Mouse (Mus musculus): ENCODE measurements around the gene Rps6ka1. TPM values are rescaled to one million over a fixed set of nuclear protein-coding genes. Genes with fewer than 3 reads are reported as not detected.
"Not testable (repeated sequence)": the region's sequence is repeated elsewhere in the genome, so short reads cannot be mapped to it uniquely, and the experiment has no call there.

The Rps6ka1 gene
- polyA plus RNA-seq, 1 experiment from 2014 or later = 37.4 TPM

DNA sequence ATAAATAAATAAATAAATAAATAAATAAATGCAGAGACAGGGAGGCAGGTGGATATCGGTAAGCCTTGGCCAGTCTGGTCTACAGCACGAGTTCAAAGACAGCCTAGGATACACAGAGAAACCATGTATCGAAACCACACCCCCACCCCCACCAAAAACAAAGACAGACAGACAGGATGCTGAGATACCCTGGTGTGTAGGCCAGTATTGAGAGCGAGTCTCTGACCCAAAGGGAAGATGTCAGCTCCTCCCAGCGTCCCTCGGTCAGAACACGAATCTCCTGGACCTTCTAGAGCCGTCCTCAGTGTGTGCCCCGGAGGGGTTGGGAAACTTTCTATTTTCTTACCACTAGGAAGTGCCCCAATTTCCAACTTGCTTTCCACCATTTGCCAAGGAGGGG is 42.5 kb downstream of the Rps6ka1 start:
- 0 out of 2 replicates have a peak, but pooled peaks cover 6% of the 10 kb centered on the region for H3K36me3 ChIP-seq
- no peak overlapping the region for H3K4me2 ChIP-seq (replicated peaks)
- WGBS = 89% methylated on average over 9 of the region's 9 CpGs
- no peaks in the 10 kb centered on the region for H3K9me3 ChIP-seq (replicated peaks)
- no peak overlapping the region for H3K9ac ChIP-seq
- no peaks in the 10 kb centered on the region for H3K4me1 ChIP-seq
- H3K27ac ChIP-seq = no peak overlapping the region
- ATAC-seq (ENCODE audit: low FRiP score) = no peak
- H3K4me3 ChIP-seq = no peak overlapping the region
- H3K27me3 ChIP-seq = no peaks in the 10 kb centered on the region

GRCm38 (mm10) chr4:133844209-133844841 is 43.3 kb downstream of the Rps6ka1 start:
- no peaks in the 10 kb centered on the region for H3K27me3 ChIP-seq
- H3K36me3 ChIP-seq = 0 out of 2 replicates have a peak, but pooled peaks cover 6% of the 10 kb centered on the region
- no peaks in the 10 kb centered on the region for H3K9me3 ChIP-seq (replicated peaks)
- ATAC-seq (ENCODE audit: low FRiP score) = no peak
- H3K4me1 ChIP-seq = no peaks in the 10 kb centered on the region
- no peak overlapping the region for H3K4me2 ChIP-seq (replicated peaks)
- H3K4me3 ChIP-seq = no peak overlapping the region
- H3K9ac ChIP-seq = no peak overlapping the region
- no peak overlapping the region for H3K27ac ChIP-seq
- WGBS = 77% methylated on average over 14 of the region's 14 CpGs

DNA sequence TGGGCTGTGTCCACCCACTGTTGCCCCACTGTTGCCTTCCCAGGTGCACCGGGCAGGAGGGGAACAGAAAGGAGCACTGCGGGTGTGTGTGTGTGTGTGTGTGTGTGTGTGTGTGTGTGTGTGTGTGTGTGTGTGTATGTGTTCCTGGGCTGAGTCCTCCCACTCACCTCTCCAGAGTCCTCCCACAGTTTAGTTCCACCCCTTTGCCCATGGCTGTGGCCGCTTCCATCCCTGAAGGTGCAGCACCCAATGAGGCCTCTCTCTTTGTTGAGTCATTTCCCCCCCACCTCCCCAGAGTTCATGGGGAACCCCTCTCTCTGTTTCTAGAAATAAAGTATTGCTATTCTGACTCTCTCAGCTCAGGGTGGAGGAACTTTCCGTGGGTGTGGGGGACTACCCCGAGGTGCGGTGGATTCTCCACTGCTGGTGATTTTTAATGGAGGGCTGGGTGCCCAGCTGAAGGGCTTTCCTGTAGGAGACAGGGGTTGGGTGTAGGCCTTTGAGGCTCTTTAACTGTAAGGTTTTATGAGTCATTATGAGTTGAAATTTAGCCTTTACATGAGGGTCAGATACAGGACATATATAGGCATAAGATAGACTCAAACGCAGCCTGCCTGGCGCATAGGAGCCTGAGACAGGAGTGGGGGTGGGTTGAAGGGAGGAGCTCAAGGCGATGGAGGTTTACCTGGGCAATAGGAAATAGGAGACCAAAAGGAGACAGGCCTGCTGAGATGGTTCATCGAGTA is 44.4 kb downstream of the Rps6ka1 start:
- 88% methylated on average over 9 of the region's 10 CpGs for WGBS

GRCm38 (mm10) chr4:133841756-133842483 is 45.7 kb downstream of the Rps6ka1 start:
- H3K4me2 ChIP-seq (replicated peaks); H3K9ac ChIP-seq: not testable (repeated sequence)

More for the DNA sequence above, 44.4 kb downstream of the Rps6ka1 start:
- no peak for ATAC-seq (ENCODE audit: low FRiP score)
- Histone ChIP-seq H3K36me3 (0 out of 2 replicates have a peak, but pooled peaks cover 6% of the 10 kb centered on the region), H3K4me1 (no peaks in the 10 kb centered on the region), H3K9ac (no peak overlapping the region), H3K9me3 (replicated peaks) (no peaks in the 10 kb centered on the region), H3K27ac (no peak overlapping the region), H3K4me3 (no peak overlapping the region), H3K27me3 (no peaks in the 10 kb centered on the region), H3K4me2 (replicated peaks) (no peak overlapping the region)

GRCm38 (mm10) chr4:133841035-133841434 is 46.6 kb downstream of the Rps6ka1 start:
- H3K4me2 ChIP-seq (replicated peaks) = no peak overlapping the region
- H3K4me1 ChIP-seq = no peaks in the 10 kb centered on the region
- H3K4me3 ChIP-seq = no peak overlapping the region
- no peaks in the 10 kb centered on the region for H3K36me3 ChIP-seq
- H3K27me3 ChIP-seq = no peaks in the 10 kb centered on the region
- no peaks in the 10 kb centered on the region for H3K9me3 ChIP-seq (replicated peaks)
- WGBS = 40% methylated on average over 9 of the region's 9 CpGs
- no peak overlapping the region for H3K9ac ChIP-seq
- H3K27ac ChIP-seq = no peak overlapping the region
- ATAC-seq (ENCODE audit: low FRiP score) = no peak

More at GRCm38 (mm10) chr4:133841756-133842483, 45.7 kb downstream of the Rps6ka1 start:
- H3K36me3 ChIP-seq; H3K9me3 ChIP-seq (replicated peaks); H3K4me3 ChIP-seq; ATAC-seq (ENCODE audit: low FRiP score); H3K4me1 ChIP-seq; H3K27me3 ChIP-seq; H3K27ac ChIP-seq: not testable (repeated sequence)
- WGBS = 97% methylated on average over 6 of the region's 7 CpGs

DNA sequence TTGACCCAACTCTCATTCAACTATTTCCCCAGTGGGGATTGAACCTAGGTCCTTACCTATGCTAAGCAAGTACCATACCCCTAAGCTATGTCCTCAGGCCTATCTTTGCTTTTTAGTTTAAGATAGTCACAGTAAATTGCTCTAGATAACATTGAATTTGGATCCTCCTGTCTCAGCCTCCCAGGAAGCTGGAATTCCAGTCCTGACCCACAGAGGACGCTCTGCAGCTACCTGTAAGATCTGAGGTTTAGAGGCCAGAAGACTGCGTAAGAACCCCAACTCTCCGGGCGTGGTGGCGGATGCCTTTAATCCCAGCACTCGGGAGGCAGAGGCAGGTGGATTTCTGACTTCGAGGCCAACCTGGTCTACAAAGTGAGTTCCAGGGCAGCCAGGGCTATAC is 47.1 kb downstream of the Rps6ka1 start:
- ATAC-seq (ENCODE audit: low FRiP score) = no peak
- Histone ChIP-seq H3K36me3 (no peaks in the 10 kb centered on the region), H3K27me3 (no peaks in the 10 kb centered on the region), H3K9ac (no peak overlapping the region), H3K4me1 (no peaks in the 10 kb centered on the region), H3K4me3 (no peak overlapping the region), H3K4me2 (replicated peaks) (no peak overlapping the region), H3K27ac (no peak overlapping the region), H3K9me3 (replicated peaks) (no peaks in the 10 kb centered on the region)
- WGBS = 94% methylated on average over 7 of the region's 7 CpGs

DNA sequence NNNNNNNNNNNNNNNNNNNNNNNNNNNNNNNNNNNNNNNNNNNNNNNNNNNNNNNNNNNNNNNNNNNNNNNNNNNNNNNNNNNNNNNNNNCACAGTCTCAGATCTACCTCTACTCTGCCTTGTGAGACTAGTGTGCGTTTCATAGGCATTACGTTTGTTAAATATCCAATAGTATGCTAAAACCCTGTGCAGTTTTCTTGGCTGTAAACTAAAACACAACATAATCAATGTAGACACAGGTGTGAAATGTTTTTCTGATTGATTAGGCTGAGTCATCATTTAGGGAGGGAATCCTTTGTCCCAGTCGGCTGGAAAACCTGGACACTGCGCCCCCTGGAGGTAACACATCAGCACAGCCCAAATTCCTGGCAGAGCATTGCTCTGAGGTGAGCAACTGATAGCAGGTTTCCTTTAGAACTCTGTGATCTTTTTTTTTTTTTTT is 48.2 kb downstream of the Rps6ka1 start:
- H3K36me3 ChIP-seq = no peaks in the 10 kb centered on the region
- H3K4me2 ChIP-seq (replicated peaks) = no peak overlapping the region
- no peaks in the 10 kb centered on the region for H3K4me1 ChIP-seq
- H3K27ac ChIP-seq = no peak overlapping the region
- H3K4me3 ChIP-seq = no peak overlapping the region
- no peaks in the 10 kb centered on the region for H3K9me3 ChIP-seq (replicated peaks)
- WGBS = 74% methylated on average over 4 of the region's 4 CpGs
- H3K9ac ChIP-seq = no peak overlapping the region
- no peak for ATAC-seq (ENCODE audit: low FRiP score)
- H3K27me3 ChIP-seq = no peaks in the 10 kb centered on the region

- WGBS = 52% methylated on average over 10 of the region's 10 CpGs
- H3K27me3 ChIP-seq = no peaks in the 10 kb centered on the region
- ATAC-seq (ENCODE audit: low FRiP score) = no peak
- H3K36me3 ChIP-seq = no peaks in the 10 kb centered on the region
- H3K4me2 ChIP-seq (replicated peaks) = no peak overlapping the region
- no peak overlapping the region for H3K4me3 ChIP-seq
- H3K27ac ChIP-seq = no peak overlapping the region
- H3K4me1 ChIP-seq = no peaks in the 10 kb centered on the region
- no peaks in the 10 kb centered on the region for H3K9me3 ChIP-seq (replicated peaks)
- no peak overlapping the region for H3K9ac ChIP-seq
Measured at GRCm38 (mm10) chr4:133836575-133836974, 51.0 kb downstream of the Rps6ka1 start.

- no peaks in the 10 kb centered on the region for H3K9me3 ChIP-seq (replicated peaks)
- 93% methylated on average over 5 of the region's 5 CpGs for WGBS
Measured at GRCm38 (mm10) chr4:133835211-133835610, 52.4 kb downstream of the Rps6ka1 start.

DNA sequence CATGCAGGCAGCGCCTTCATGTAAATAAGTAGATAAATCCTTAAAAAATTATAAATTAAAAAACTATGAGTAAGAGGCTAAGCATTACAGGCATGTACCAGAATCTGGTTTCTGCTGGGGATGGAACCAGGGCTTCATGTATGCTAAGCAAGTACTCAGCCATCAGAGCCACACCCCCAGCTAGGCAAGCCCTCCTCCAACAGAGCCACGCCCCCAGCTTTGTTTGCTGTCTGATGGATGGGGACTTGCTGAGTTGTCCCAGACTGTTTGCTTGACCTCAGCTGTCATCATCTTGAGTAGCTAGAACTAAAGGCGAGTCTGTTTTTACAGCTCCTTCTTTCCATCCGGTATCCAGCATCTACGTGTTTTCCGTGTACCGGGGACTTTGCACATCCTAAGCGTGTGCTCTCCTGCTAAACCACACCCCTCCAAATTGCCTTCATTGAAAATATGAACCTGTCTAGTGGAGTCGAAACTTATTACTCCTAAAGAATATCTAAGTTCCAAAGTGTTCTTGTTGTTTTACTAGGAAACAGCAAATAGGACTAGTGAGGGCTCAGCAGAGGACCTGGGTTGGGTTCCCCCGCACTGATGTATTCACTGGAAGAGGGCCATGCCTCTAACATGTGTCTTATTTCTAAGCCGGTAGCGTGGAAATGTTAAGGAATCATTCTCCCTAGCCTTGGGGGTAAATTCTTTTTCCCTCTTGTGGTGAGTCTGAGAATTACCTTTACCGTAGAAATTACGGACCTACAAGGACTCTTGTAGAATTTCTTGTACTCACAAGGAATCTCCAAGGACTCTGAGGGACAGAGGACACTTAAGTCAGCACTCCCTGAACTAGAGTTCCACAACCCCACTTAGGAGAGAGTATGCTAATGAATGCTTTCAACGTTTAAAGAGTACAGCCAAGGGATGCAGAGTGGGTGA is 54.4 kb downstream of the Rps6ka1 start:
- peaks cover 6% of the 10 kb centered on the region; the same call in 1 of the 2 replicates for H3K27me3 ChIP-seq
- ATAC-seq (ENCODE audit: low FRiP score) = no peak
- no peak overlapping the region for H3K9ac ChIP-seq
- H3K27ac ChIP-seq = no peak overlapping the region
- WGBS = 66% methylated on average over 15 of the region's 15 CpGs
- peaks cover 13% of the 10 kb centered on the region for H3K4me1 ChIP-seq
- H3K36me3 ChIP-seq = no peaks in the 10 kb centered on the region
- no peaks in the 10 kb centered on the region for H3K9me3 ChIP-seq (replicated peaks)
- H3K4me3 ChIP-seq = no peak overlapping the region
- H3K4me2 ChIP-seq (replicated peaks) = no peak overlapping the region

More at GRCm38 (mm10) chr4:133835211-133835610, 52.4 kb downstream of the Rps6ka1 start:
- no peak for ATAC-seq (ENCODE audit: low FRiP score)
- Histone ChIP-seq H3K4me3 (no peak overlapping the region), H3K9ac (no peak overlapping the region), H3K27ac (no peak overlapping the region), H3K4me2 (replicated peaks) (no peak overlapping the region), H3K27me3 (no peaks in the 10 kb centered on the region), H3K36me3 (no peaks in the 10 kb centered on the region), H3K4me1 (no peaks in the 10 kb centered on the region)

GRCm38 (mm10) chr4:133830453-133830852 is 57.1 kb downstream of the Rps6ka1 start:
- no peak for ATAC-seq (ENCODE audit: low FRiP score)
- H3K9me3 ChIP-seq (replicated peaks) = no peaks in the 10 kb centered on the region
- WGBS = 100% methylated on average over 1 of the region's 1 CpGs

More at GRCm38 (mm10) chr4:133830453-133830852, 57.1 kb downstream of the Rps6ka1 start:
- Histone ChIP-seq H3K36me3 (no peaks in the 10 kb centered on the region), H3K4me3 (no peak overlapping the region), H3K27me3 (peaks cover 15% of the 10 kb centered on the region), H3K4me1 (peaks cover 13% of the 10 kb centered on the region), H3K4me2 (replicated peaks) (no peak overlapping the region), H3K27ac (no peak overlapping the region), H3K9ac (no peak overlapping the region)

All from hindbrain, embryonic 12.5 days (tissue).